Mouse (Mus musculus) hindbrain, embryonic 16.5 days (tissue): ENCODE measurements around the gene Tcirg1. TPM values are rescaled to one million over a fixed set of nuclear protein-coding genes. Genes with fewer than 3 reads are reported as not detected.

ENCODE experiments used
- ATAC-seq: fragments of 200-750 bp; cut with Nextera tagmentation; 2 replicates; pipeline ENCODE4 v1.8.0; 2017; ENCODE audit warnings: moderate TSS enrichment, moderate library complexity
- H3K27ac ChIP-seq: fragments of 300-500 bp; sonication (generic); 2 replicates; pipeline ENCODE4 v1.5.1; 2014; ENCODE audit warnings: low read depth, mild to moderate bottlenecking, control low read depth, low read length, moderate library complexity
- H3K27me3 ChIP-seq: fragments of 300-500 bp; sonication (generic); replicated peaks from 2 replicates; pipeline ENCODE4 v1.6.1; 2014; ENCODE audit warnings: low read length; ENCODE audit not compliant: control insufficient read depth, insufficient read depth
- H3K36me3 ChIP-seq: fragments of 300-500 bp; sonication (generic); 2 replicates; pipeline ENCODE4 v1.6.1; 2014; ENCODE audit warnings: mild to moderate bottlenecking, low read length, moderate library complexity, mixed read lengths; ENCODE audit not compliant: control insufficient read depth, insufficient read depth
- H3K4me1 ChIP-seq: fragments of 300-500 bp; sonication (generic); 2 replicates; pipeline ENCODE4 v1.6.1; 2014; ENCODE audit warnings: low read depth, low read length; ENCODE audit not compliant: control insufficient read depth, insufficient read depth
- H3K4me2 ChIP-seq: fragments of 300-500 bp; sonication (generic); 2 replicates; pipeline ENCODE4 v1.6.1; 2014; ENCODE audit warnings: mild to moderate bottlenecking, low read length, control low read depth, moderate library complexity
- H3K4me3 ChIP-seq: fragments of 300-500 bp; sonication (generic); 2 replicates; pipeline ENCODE4 v1.5.1; 2014; ENCODE audit warnings: mild to moderate bottlenecking, low read length, control low read depth, moderate library complexity
- H3K9ac ChIP-seq: fragments of 300-500 bp; sonication (generic); 2 replicates; pipeline ENCODE4 v1.6.1; 2014; ENCODE audit warnings: low read depth, mild to moderate bottlenecking, control low read depth, low read length, moderate library complexity
- H3K9me3 ChIP-seq: fragments of 300-500 bp; sonication (generic); 2 replicates; pipeline ENCODE4 v1.6.1; 2014; ENCODE audit warnings: mild to moderate bottlenecking, low read length, moderate library complexity; ENCODE audit not compliant: control insufficient read depth
- WGBS: fragments of 180-500 bp; shearing (Covaris S2); extraction: QIAGEN DNeasy Blood & Tissue Kit; methylation state at CpG from one replicate; pipeline ENCODE4 v1.1.7; 2014; 5-methylcytosine and 5-hydroxymethylcytosine counted together
- polyA plus RNA-seq: library from polyadenylated mRNA; unstranded; fragments of >200 nt; fragmentation: Nextera tagmentation; extraction: Ambion mirVana; gene quantifications from 2 replicates; pipeline ENCODE4 v1.2.1, GENCODE M21; 2015

The Tcirg1 gene
- polyA plus RNA-seq, 1 experiment from 2014 or later: 18.9 TPM

DNA sequence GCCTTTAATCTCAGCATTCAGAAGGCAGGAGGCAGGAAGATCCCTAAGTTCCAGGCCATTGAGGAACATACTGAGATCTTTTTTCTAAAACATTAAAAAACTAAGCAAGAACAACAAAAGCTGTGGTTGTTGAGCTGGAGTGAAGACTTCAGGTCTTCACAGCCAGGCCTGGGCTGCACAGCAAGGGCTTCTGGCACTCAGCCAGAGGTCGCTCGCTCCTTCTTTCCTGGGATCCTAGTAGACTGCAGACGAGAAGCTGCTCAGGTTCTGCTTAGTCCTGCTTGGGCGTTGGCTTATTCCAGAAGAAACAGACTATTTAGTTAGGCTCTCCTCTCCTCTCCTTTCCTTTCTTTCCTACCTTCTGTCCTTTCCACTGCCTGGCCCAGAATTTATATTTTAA is 34.6 kb downstream of the Tcirg1 start:
- Histone ChIP-seq H3K4me1 (peaks cover 2% of the 10 kb centered on the region; the same call in 1 of the 2 replicates), H3K9ac (no peak overlapping the region), H3K36me3 (no peaks in the 10 kb centered on the region), H3K9me3 (no peaks in the 10 kb centered on the region), H3K27ac (no peak overlapping the region), H3K27me3 (no peaks in the 10 kb centered on the region), H3K4me3 (no peak overlapping the region), H3K4me2 (no peak overlapping the region)
- WGBS: 61% methylated on average over 4 of the region's 4 CpGs
- ATAC-seq: no peak

- no peak overlapping the region for H3K9ac ChIP-seq
- no peaks in the 10 kb centered on the region for H3K9me3 ChIP-seq
- H3K36me3 ChIP-seq: no peaks in the 10 kb centered on the region
- H3K27me3 ChIP-seq: no peaks in the 10 kb centered on the region
- H3K4me2 ChIP-seq: no peak overlapping the region
- no peak overlapping the region for H3K4me3 ChIP-seq
- H3K4me1 ChIP-seq: peaks cover 2% of the 10 kb centered on the region; the same call in 1 of the 2 replicates
- no peak for ATAC-seq
- H3K27ac ChIP-seq: no peak overlapping the region
Measured at GRCm38 (mm10) chr19:3871468-3871867, 35.5 kb downstream of the Tcirg1 start.

DNA sequence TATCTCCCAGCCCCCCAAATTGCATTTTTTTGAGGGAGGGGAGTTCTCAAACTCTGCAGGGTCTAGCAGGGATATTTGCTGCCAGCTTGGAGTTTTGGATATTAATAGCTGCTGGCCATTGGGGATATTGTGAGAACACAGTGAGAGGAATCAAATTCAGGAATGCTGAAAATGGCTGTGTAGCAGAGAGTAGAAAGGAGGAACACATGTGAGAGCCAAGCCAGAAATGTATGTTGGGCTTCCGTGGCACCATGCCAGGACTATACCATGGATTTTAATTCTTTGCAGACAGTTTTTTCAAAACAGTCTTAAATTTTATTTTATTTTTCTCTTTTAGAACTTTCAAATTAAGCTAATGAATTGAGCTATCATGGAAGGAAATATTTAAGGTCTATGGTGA is 38.6 kb downstream of the Tcirg1 start:
- WGBS: 78% methylated on average over 1 of the region's 1 CpGs
- no peak for ATAC-seq
- H3K9ac ChIP-seq: no peak overlapping the region
- H3K9me3 ChIP-seq: no peaks in the 10 kb centered on the region
- H3K27me3 ChIP-seq: no peaks in the 10 kb centered on the region
- peaks cover 3% of the 10 kb centered on the region; the same call in 1 of the 2 replicates for H3K36me3 ChIP-seq
- peaks cover 2% of the 10 kb centered on the region; the same call in 1 of the 2 replicates for H3K4me1 ChIP-seq
- H3K4me3 ChIP-seq: no peak overlapping the region
- no peak overlapping the region for H3K27ac ChIP-seq
- H3K4me2 ChIP-seq: no peak overlapping the region

DNA sequence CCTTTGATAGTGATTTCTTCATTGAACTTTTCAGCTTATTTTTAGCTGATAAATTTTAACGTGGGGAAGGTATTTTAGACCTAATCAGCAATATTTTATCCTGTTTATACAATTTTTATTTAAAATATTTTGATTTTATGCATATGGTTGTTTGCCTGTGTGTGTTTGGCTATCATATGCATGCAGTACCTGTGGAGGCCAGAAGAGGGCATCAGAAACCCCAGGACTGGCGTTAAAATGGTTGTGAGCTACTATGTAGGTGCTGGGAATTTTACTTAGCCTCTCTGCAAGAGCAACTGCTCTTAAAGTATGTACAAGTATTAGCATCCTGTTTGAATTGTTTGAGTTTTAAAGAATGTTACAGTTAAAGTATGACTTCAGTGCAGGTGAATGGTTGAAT is 42.0 kb downstream of the Tcirg1 start:
- H3K36me3 ChIP-seq: peaks cover 3% of the 10 kb centered on the region; the same call in 1 of the 2 replicates
- WGBS: 90% methylated on average over 2 of the region's 2 CpGs
- no peaks in the 10 kb centered on the region for H3K4me1 ChIP-seq
- H3K4me2 ChIP-seq: no peak overlapping the region
- no peaks in the 10 kb centered on the region for H3K9me3 ChIP-seq
- H3K4me3 ChIP-seq: no peak overlapping the region
- H3K9ac ChIP-seq: no peak overlapping the region
- no peak for ATAC-seq
- H3K27ac ChIP-seq: no peak overlapping the region
- H3K27me3 ChIP-seq: no peaks in the 10 kb centered on the region

GRCm38 (mm10) chr19:3862713-3863112 is 44.2 kb downstream of the Tcirg1 start:
- Histone ChIP-seq H3K27ac (no peak overlapping the region), H3K4me3 (no peak overlapping the region), H3K27me3 (no peaks in the 10 kb centered on the region), H3K36me3 (peaks cover 3% of the 10 kb centered on the region; the same call in 1 of the 2 replicates), H3K9me3 (no peaks in the 10 kb centered on the region), H3K4me1 (no peaks in the 10 kb centered on the region), H3K4me2 (no peak overlapping the region), H3K9ac (no peak overlapping the region)
- 70% methylated on average over 2 of the region's 2 CpGs for WGBS
- ATAC-seq: no peak; the same call in 1 of the 2 replicates

GRCm38 (mm10) chr19:3857220-3857619 is 49.7 kb downstream of the Tcirg1 start:
- H3K27me3 ChIP-seq: no peaks in the 10 kb centered on the region
- peaks cover 34% of the 10 kb centered on the region for H3K4me1 ChIP-seq
- H3K36me3 ChIP-seq: no peaks in the 10 kb centered on the region
- ATAC-seq: no peak
- no peak overlapping the region for H3K27ac ChIP-seq
- H3K4me2 ChIP-seq: no peak overlapping the region
- no peaks in the 10 kb centered on the region for H3K9me3 ChIP-seq
- H3K4me3 ChIP-seq: no peak overlapping the region
- WGBS: 67% methylated on average over 3 of the region's 3 CpGs
- H3K9ac ChIP-seq: no peak overlapping the region

DNA sequence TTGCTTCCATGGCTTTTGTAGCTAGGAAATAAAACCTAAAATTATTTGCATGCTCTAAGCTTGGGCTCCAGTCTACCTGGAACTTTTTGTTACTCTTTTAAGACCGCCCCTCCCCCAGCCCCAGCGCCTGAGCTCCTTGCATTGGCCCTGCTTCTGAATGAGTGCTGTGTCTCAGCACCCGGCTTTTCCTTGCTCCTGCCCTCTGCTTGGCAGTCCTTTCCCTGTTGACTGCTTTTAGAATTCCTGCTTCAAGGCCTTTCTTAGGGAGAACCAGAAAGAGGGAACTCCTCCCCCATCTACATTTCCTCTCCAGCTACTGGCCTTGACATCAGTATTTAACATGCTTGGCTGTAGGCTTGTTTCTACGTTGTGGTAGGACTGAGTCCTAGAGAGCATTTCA is 51.3 kb downstream of the Tcirg1 start:
- WGBS: 20% methylated on average over 4 of the region's 4 CpGs
- Histone ChIP-seq H3K27me3 (no peaks in the 10 kb centered on the region), H3K4me2 (peak overlapping the region; percentile 30), H3K27ac (no peak overlapping the region; the same call in none of the 2 replicates), H3K4me3 (no peak overlapping the region), H3K4me1 (peaks cover 40% of the 10 kb centered on the region), H3K36me3 (no peaks in the 10 kb centered on the region), H3K9ac (no peak overlapping the region), H3K9me3 (no peaks in the 10 kb centered on the region)
- no peak for ATAC-seq

DNA sequence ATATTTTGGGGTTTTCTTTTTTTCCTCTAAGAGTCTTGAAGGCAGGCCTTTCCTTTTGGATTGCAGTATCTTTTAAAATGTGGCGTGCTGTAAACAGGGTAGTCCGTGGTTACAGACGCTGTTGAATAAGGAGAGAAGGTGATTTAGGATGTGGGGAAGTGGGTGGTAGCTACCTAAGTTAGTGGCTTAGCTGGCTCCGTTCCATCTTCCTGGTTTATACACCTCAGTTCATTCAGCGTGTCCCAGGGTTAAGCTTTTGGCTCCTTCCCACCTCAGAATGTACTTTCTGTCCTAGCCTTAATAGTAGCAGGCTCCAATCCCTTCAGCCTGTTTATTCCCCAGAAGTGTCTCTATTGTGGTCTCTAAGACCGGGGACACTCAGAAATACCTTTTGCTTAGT is 51.8 kb downstream of the Tcirg1 start:
- Histone ChIP-seq H3K4me3 (no peak overlapping the region), H3K36me3 (no peaks in the 10 kb centered on the region), H3K4me1 (peaks cover 40% of the 10 kb centered on the region), H3K27ac (no peak overlapping the region; the same call in none of the 2 replicates), H3K27me3 (no peaks in the 10 kb centered on the region), H3K4me2 (peak overlapping the region; percentile 30), H3K9ac (no peak overlapping the region), H3K9me3 (no peaks in the 10 kb centered on the region)
- WGBS: 59% methylated on average over 6 of the region's 6 CpGs
- no peak for ATAC-seq

DNA sequence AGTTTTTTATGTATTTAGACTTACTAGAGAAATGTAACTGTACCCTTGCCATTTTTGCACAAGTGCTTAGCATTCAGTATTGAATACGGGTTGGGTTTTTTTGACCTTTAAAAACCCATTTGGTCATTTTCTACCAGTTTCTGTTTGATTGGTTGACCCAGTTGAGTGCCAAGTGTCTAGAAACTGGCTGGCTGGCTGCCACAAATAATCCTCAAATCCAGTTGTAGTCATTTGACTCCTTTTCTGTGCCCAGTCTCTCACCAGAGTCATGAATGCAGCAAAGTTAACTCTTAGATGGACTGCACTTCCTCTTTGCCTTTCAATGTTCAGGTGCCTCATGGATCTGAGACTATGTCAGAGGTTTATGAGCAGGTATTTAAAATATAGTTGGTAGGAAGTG is 53.0 kb downstream of the Tcirg1 start:
- Histone ChIP-seq H3K36me3 (no peaks in the 10 kb centered on the region), H3K4me1 (peaks cover 40% of the 10 kb centered on the region), H3K27ac (no peak overlapping the region), H3K9ac (no peak overlapping the region), H3K4me3 (no peak overlapping the region), H3K4me2 (peak overlapping the region; percentile 62), H3K27me3 (no peaks in the 10 kb centered on the region), H3K9me3 (no peaks in the 10 kb centered on the region)
- 84% methylated on average over 1 of the region's 1 CpGs for WGBS
- ATAC-seq: no peak

GRCm38 (mm10) chr19:3853121-3853520 is 53.8 kb downstream of the Tcirg1 start:
- Histone ChIP-seq H3K9ac (no peak overlapping the region), H3K27me3 (no peaks in the 10 kb centered on the region), H3K4me1 (peaks cover 40% of the 10 kb centered on the region), H3K36me3 (no peaks in the 10 kb centered on the region), H3K4me2 (peak overlapping the region; percentile 62), H3K4me3 (peak overlapping the region; percentile 94), H3K27ac (no peak overlapping the region), H3K9me3 (no peaks in the 10 kb centered on the region)
- 91% methylated on average over 10 of the region's 10 CpGs for whole genome bisulfite sequencing
- ATAC-seq: no peak
